Mouse (Mus musculus) kidney, embryonic 15.5 days (tissue): ENCODE measurements around the gene Trp53i13. TPM values are rescaled to one million over a fixed set of nuclear protein-coding genes. Genes with fewer than 3 reads are reported as not detected.

Experiments used
- ATAC-seq: fragments of 200-750 bp; cut with Nextera tagmentation; replicated peaks from 2 replicates; pipeline ENCODE4 v1.8.0; 2017; ENCODE audit warnings: moderate TSS enrichment; ENCODE audit not compliant: low FRiP score
- H3K27ac ChIP-seq: fragments of 300-500 bp; sonication (generic); 2 replicates; pipeline ENCODE4 v1.5.1; 2015; ENCODE audit warnings: mild to moderate bottlenecking, inconsistent platforms
- H3K27me3 ChIP-seq: fragments of 300-500 bp; sonication (generic); 2 replicates; pipeline ENCODE4 v1.6.1; 2015; ENCODE audit warnings: inconsistent platforms
- H3K36me3 ChIP-seq: fragments of 300-500 bp; sonication (generic); 2 replicates; pipeline ENCODE4 v1.6.1; 2015; ENCODE audit warnings: inconsistent platforms
- H3K4me1 ChIP-seq: fragments of 300-500 bp; sonication (generic); 2 replicates; pipeline ENCODE4 v1.6.1; 2015; ENCODE audit warnings: inconsistent platforms
- H3K4me2 ChIP-seq: fragments of 300-500 bp; sonication (generic); 2 replicates; pipeline ENCODE4 v1.6.1; 2015; ENCODE audit warnings: moderate library complexity, mild to moderate bottlenecking, inconsistent platforms
- H3K4me3 ChIP-seq: fragments of 300-500 bp; sonication (generic); replicated peaks from 2 replicates; pipeline ENCODE4 v1.5.1; 2015; ENCODE audit warnings: mild to moderate bottlenecking, inconsistent platforms
- H3K9ac ChIP-seq: fragments of 300-500 bp; sonication (generic); 2 replicates; pipeline ENCODE4 v1.6.1; 2015; ENCODE audit warnings: mild to moderate bottlenecking, inconsistent platforms
- H3K9me3 ChIP-seq: fragments of 300-500 bp; sonication (generic); replicated peaks from 2 replicates; pipeline ENCODE4 v1.6.1; 2016; ENCODE audit warnings: inconsistent platforms
- WGBS: fragments of 180-500 bp; shearing (Covaris S2); methylation state at CpG from one replicate; pipeline ENCODE4 v1.1.7; 2015; ENCODE audit warnings: mixed read lengths; 5-methylcytosine and 5-hydroxymethylcytosine counted together
- polyA plus RNA-seq: library from polyadenylated mRNA; unstranded; fragments of >200 nt; fragmentation: Nextera tagmentation; extraction: Ambion mirVana; gene quantifications from 2 replicates; pipeline ENCODE4 v1.2.1, GENCODE M21; 2015

The Trp53i13 gene
- polyA plus RNA-seq, 1 experiment from 2014 or later: 41.2 TPM

GRCm38 (mm10) chr11:77516553-77517425 lies 1.0 kb upstream of the Trp53i13 start:
- 55% methylated on average over 5 of the region's 5 CpGs for WGBS

GRCm38 (mm10) chr11:77514832-77515636 lies 746 bp downstream of the Trp53i13 start, which contains the start of gene Abhd15:
Gene Abhd15, plus strand, starts transcription at chr11:77515121.
- ATAC-seq: peak; percentile 57
- Histone ChIP-seq H3K36me3 (0 out of 2 replicates have a peak, but pooled peaks cover 2% of the 10 kb centered on the region), H3K9me3 (no peaks in the 10 kb centered on the region), H3K4me2 (peak within 1 kb of the TSS; percentile 88), H3K9ac (peak within 1 kb of the TSS; percentile 46), H3K4me1 (peaks cover 46% of the 10 kb centered on the region), H3K27me3 (peaks cover 33% of the 10 kb centered on the region), H3K27ac (peak within 1 kb of the TSS; percentile 74; the same call in 1 of the 2 replicates), H3K4me3 (peak within 1 kb of the TSS; percentile 78)
- under 1% methylated on average over 70 of the region's 72 CpGs for WGBS

More at GRCm38 (mm10) chr11:77516553-77517425, 1.0 kb upstream of the Trp53i13 start:
- peaks cover 40% of the 10 kb centered on the region for H3K4me1 ChIP-seq
- peaks cover 33% of the 10 kb centered on the region for H3K27me3 ChIP-seq
- H3K27ac ChIP-seq: no peak overlapping the region
- no peak overlapping the region for H3K4me3 ChIP-seq
- H3K9ac ChIP-seq: no peak overlapping the region
- H3K4me2 ChIP-seq: no peak overlapping the region
- ATAC-seq: no peak
- H3K36me3 ChIP-seq: no peaks in the 10 kb centered on the region
- no peaks in the 10 kb centered on the region for H3K9me3 ChIP-seq

- Histone ChIP-seq H3K4me3 (peak overlapping the region; percentile 78), H3K4me1 (peaks cover 53% of the 10 kb centered on the region), H3K9ac (peak overlapping the region; percentile 46), H3K27me3 (peaks cover 33% of the 10 kb centered on the region), H3K36me3 (peaks cover 6% of the 10 kb centered on the region; the same call in 1 of the 2 replicates), H3K4me2 (peak overlapping the region; percentile 88), H3K27ac (0 out of 2 replicates have a peak overlapping the region, but pooled peaks have one; percentile 13), H3K9me3 (no peaks in the 10 kb centered on the region)
- no peak for ATAC-seq
- 8% methylated on average over 19 of the region's 19 CpGs for WGBS
Measured at GRCm38 (mm10) chr11:77514281-77514831, 1.4 kb downstream of the Trp53i13 start.

- Histone ChIP-seq H3K27me3 (peaks cover 33% of the 10 kb centered on the region), H3K4me2 (peak overlapping the region; percentile 88), H3K4me1 (peaks cover 59% of the 10 kb centered on the region), H3K9me3 (no peaks in the 10 kb centered on the region), H3K36me3 (peaks cover 10% of the 10 kb centered on the region; the same call in 1 of the 2 replicates), H3K4me3 (peak overlapping the region; percentile 78), H3K27ac (peak overlapping the region; percentile 74), H3K9ac (peak overlapping the region; percentile 50)
- ATAC-seq: no peak
- 8% methylated on average over 10 of the region's 10 CpGs for WGBS
Measured at GRCm38 (mm10) chr11:77513811-77514170, 2.0 kb downstream of the Trp53i13 start.

- under 1% methylated on average over 83 of the region's 84 CpGs for WGBS
- Histone ChIP-seq H3K4me3 (peak overlapping the region; percentile 78), H3K4me2 (peak overlapping the region; percentile 88), H3K9me3 (no peaks in the 10 kb centered on the region), H3K27me3 (peaks cover 29% of the 10 kb centered on the region), H3K27ac (peak overlapping the region; percentile 90), H3K36me3 (peaks cover 14% of the 10 kb centered on the region; the same call in 1 of the 2 replicates), H3K4me1 (peaks cover 65% of the 10 kb centered on the region), H3K9ac (peak overlapping the region; percentile 75)
- peak; percentile 68 for ATAC-seq
Measured at GRCm38 (mm10) chr11:77512891-77513810, 2.6 kb downstream of the Trp53i13 start.

- no peak overlapping the region for H3K9ac ChIP-seq
- WGBS: 67% methylated on average over 5 of the region's 5 CpGs
- no peak overlapping the region for H3K27ac ChIP-seq
- no peak overlapping the region for H3K4me2 ChIP-seq
- peaks cover 29% of the 10 kb centered on the region for H3K36me3 ChIP-seq
- H3K4me3 ChIP-seq: no peak overlapping the region
- no peaks in the 10 kb centered on the region for H3K9me3 ChIP-seq
- no peak for ATAC-seq
- H3K4me1 ChIP-seq: peaks cover 62% of the 10 kb centered on the region
- peaks cover 19% of the 10 kb centered on the region for H3K27me3 ChIP-seq
Measured at GRCm38 (mm10) chr11:77511336-77511735, 4.4 kb downstream of the Trp53i13 start.

GRCm38 (mm10) chr11:77508068-77509021 lies 7.4 kb downstream of the Trp53i13 start:
- H3K27ac ChIP-seq: peak overlapping the region; percentile 71
- H3K36me3 ChIP-seq: peaks cover 59% of the 10 kb centered on the region

GRCm38 (mm10) chr11:77507426-77507825 lies 8.4 kb downstream of the Trp53i13 start:
- Histone ChIP-seq H3K9ac (no peak overlapping the region), H3K4me3 (no peak overlapping the region), H3K4me1 (peaks cover 37% of the 10 kb centered on the region), H3K27me3 (no peaks in the 10 kb centered on the region), H3K9me3 (no peaks in the 10 kb centered on the region), H3K4me2 (no peak overlapping the region), H3K27ac (peak overlapping the region; percentile 20; the same call in 1 of the 2 replicates), H3K36me3 (peaks cover 68% of the 10 kb centered on the region)
- ATAC-seq: no peak
- 70% methylated on average over 4 of the region's 4 CpGs for WGBS

More at GRCm38 (mm10) chr11:77508068-77509021, 7.4 kb downstream of the Trp53i13 start:
- ATAC-seq: peak; percentile 53
- peak overlapping the region; percentile 52 for H3K9ac ChIP-seq
- 14% methylated on average over 49 of the region's 49 CpGs for WGBS
- no peaks in the 10 kb centered on the region for H3K27me3 ChIP-seq
- peak overlapping the region; percentile 87 for H3K4me2 ChIP-seq
- H3K9me3 ChIP-seq: no peaks in the 10 kb centered on the region
- H3K4me1 ChIP-seq: peaks cover 36% of the 10 kb centered on the region
- peak overlapping the region; percentile 45 for H3K4me3 ChIP-seq

GRCm38 (mm10) chr11:77506941-77507340 lies 8.8 kb downstream of the Trp53i13 start:
- peaks cover 34% of the 10 kb centered on the region for H3K4me1 ChIP-seq
- no peak overlapping the region for H3K9ac ChIP-seq
- no peak for ATAC-seq
- no peaks in the 10 kb centered on the region for H3K9me3 ChIP-seq
- WGBS: 80% methylated on average over 6 of the region's 6 CpGs
- H3K36me3 ChIP-seq: peaks cover 73% of the 10 kb centered on the region
- no peak overlapping the region for H3K27ac ChIP-seq
- no peaks in the 10 kb centered on the region for H3K27me3 ChIP-seq
- H3K4me2 ChIP-seq: no peak overlapping the region
- H3K4me3 ChIP-seq: no peak overlapping the region

GRCm38 (mm10) chr11:77506273-77506672 lies 9.5 kb downstream of the Trp53i13 start:
- no peaks in the 10 kb centered on the region for H3K27me3 ChIP-seq
- 84% methylated on average over 14 of the region's 14 CpGs for WGBS
- H3K27ac ChIP-seq: no peak overlapping the region
- no peak overlapping the region for H3K9ac ChIP-seq
- H3K9me3 ChIP-seq: no peaks in the 10 kb centered on the region
- H3K4me1 ChIP-seq: peaks cover 33% of the 10 kb centered on the region
- ATAC-seq: no peak
- H3K36me3 ChIP-seq: peaks cover 79% of the 10 kb centered on the region
- no peak overlapping the region for H3K4me3 ChIP-seq
- H3K4me2 ChIP-seq: no peak overlapping the region
